Mouse (Mus musculus) ovary, adult 2 months (tissue): Measurements from ENCODE around the gene Cnr1. TPM values are rescaled to one million over a fixed set of nuclear protein-coding genes. Genes with fewer than 3 reads are reported as not detected.

ENCODE experiments used
- polyA plus RNA-seq: library from polyadenylated mRNA; depleted of rRNA; stranded (reverse); fragments of >200 nt; gene quantifications from 2 replicates; pipeline ENCODE4 v1.2.3, GENCODE M21; 2012; rRNA removed

The Cnr1 gene
- 0.81 and 2.5 TPM in 2 replicates for polyA plus RNA-seq

GRCm38 (mm10) chr4:33924234-33924888 is at the start of gene Cnr1:
TSS of gene Cnr1 (plus strand) at chr4:33924593.

Other genes with a start within 250 kb of the Cnr1 start
- gene Spaca1, start 125.6 kb downstream of the Cnr1 start, polyA plus RNA-seq: 0.30 and 0.95 TPM in 2 replicates